Mouse (Mus musculus): ENCODE data around the gene Tulp4. TPM values are rescaled to one million over a fixed set of nuclear protein-coding genes. Genes with fewer than 3 reads are reported as not detected.
"Not testable (repeated sequence)": the region's sequence is repeated elsewhere in the genome, so short reads cannot be mapped to it uniquely, and the experiment has no call there.

Gene Tulp4
- polyA plus RNA-seq, 1 experiment: 45.0 TPM

DNA sequence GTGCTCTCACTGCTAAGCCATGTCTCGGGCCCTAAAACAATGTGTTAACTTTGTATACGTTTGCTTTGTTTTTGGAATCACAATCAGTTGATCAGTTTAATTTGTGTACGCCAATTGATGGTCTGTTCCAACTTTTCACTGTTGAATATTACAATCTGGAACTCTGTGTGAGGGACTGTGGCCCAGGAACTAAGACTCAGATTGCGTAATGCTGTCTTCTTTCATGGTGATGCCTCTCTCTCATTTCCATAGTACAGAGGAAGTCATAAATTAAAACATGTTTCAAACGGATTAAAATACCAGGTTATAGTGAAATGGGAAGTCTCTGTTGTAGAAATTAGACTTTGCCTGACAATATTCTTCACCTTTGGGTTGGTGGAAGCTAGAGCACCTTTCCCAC, 83.0 kb downstream of the Tulp4 start:
- no peak for DNase-seq (ENCODE audit: low read depth)

DNA sequence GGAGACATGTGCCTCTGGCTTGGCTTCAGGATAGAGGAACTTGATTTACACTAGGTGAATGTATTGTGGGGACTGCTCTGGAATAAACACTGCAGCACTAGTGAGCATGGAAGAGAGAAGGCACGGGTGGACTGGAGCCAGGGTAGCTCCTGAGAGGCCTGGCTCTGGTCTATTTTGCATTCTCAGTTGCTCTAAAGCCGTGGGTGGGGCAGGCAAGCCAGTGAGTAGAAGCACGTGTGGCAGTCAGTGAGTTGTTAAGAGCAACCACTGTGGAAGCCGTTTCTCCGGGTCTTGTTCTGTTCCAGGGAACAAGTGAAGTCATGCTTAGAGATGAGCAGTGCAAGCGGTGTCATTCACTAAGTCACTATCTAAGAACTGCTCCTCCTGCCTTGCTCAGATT, 86.0 kb downstream of the Tulp4 start:
- no peak for DNase-seq (ENCODE audit: low read depth)

DNA sequence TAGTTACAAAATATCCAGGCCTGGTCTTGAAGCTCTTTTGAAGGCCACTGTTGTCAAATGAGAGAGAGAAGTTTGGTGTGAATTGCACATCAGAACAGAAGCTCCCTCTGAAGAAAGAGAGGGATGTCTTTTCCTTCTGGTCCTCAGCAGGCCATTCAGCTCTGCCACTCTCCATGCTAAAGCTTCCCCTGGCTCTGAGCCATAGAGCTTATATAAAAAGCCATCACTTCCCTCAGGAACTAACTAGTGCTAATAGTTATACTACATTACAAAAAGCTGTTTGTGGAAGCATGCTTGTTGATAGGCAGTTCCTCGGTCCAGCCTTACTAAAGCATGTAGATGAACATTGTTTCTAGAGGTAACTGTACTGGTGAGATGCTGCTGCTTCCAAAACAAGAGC, 89.2 kb downstream of the Tulp4 start:
- no peak for DNase-seq (ENCODE audit: low read depth)

DNA sequence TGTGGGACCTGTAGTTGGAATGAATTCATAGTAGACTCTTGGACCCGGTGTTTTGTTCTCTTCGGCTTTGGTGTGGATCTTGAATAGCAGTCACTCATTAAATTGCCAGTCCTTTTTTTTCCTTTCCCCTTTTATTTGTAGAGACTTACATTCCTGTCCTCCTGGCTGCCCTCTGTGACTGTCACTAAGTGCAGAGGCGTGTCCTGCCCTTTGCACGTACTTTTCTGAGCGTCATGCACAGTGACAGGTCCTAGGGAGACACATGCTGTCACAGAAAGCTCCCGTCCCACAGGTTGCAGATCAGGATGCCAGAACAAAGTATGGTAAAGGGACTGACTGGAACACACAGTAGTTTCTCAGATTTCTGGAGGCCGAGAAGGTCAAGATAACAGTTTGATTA, 91.3 kb downstream of the Tulp4 start:
- DNase-seq (ENCODE audit: low read depth): no peak

DNA sequence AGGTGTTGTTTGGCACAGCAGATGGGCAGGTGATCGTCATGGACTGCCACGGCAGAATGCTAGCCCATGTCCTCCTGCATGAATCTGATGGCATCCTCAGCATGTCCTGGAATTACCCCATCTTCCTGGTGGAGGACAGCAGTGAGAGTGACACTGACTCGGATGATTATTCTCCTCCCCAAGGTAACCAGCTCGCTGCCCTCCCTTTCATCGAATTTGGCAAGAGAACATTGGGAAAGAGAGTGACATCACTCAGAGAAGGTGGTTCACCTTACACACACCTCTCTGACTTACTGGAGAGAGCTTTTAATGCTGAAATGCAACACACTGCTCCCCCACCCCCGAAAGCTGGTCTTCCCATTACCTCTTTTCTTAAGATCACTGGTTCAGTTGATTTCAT, 92.4 kb downstream of the Tulp4 start:
- DNase-seq (ENCODE audit: low read depth): peak; percentile 42

DNA sequence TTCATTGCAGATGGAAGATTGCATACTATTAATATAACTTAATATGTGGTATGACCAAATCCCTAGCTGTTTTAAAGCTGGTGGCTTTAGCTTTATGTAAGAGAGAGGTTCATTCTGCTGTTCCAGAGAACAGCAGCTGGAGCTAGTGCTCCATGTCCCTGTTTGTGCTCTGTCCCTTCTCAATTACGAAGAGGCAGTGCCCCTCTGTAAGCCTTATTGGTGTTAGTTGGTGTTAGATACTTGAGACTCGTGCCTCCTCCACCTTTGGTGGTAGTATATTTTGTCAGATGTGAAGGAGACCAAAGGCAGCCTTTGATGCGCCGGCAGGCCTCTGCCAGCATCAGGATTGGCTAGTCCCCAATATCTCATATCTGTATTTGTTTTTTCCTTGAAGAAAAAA, 92.9 kb downstream of the Tulp4 start:
- no peak for DNase-seq (ENCODE audit: low read depth)

DNA sequence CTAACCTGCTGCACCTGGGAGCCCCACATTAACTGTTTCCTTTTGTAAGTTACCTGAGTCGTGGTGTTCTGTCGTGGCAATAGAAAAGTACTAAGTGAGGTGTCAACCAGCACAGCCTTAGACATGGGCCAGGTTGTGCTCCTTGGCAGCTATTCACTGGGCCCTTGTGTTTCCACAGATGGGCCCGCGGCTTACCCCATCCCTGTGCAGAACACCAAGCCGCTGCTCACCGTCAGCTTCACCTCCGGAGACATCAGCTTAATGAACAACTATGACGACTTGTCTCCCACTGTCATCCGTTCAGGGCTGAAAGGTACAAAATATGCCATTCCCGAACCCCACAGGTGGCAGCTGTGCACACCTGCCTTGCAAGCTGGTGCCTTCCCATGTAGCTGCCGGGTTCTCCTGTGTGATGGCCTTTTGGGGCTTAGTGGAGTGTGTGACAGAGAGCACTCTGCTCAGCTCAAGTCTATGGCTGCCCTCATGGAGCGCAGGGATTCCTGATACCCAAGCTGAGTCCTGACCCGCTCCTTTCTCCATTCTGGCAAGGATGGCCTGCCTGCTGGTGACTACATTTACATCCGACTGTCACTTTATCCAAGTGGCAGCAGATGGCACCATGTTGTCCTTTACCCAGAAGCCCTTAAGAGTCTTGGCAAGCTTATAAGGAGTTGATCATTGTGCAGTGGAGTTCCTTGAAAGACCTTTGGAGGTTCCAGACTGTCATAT, 95.4 kb downstream of the Tulp4 start:
- DNase-seq (ENCODE audit: low read depth): no peak

DNA sequence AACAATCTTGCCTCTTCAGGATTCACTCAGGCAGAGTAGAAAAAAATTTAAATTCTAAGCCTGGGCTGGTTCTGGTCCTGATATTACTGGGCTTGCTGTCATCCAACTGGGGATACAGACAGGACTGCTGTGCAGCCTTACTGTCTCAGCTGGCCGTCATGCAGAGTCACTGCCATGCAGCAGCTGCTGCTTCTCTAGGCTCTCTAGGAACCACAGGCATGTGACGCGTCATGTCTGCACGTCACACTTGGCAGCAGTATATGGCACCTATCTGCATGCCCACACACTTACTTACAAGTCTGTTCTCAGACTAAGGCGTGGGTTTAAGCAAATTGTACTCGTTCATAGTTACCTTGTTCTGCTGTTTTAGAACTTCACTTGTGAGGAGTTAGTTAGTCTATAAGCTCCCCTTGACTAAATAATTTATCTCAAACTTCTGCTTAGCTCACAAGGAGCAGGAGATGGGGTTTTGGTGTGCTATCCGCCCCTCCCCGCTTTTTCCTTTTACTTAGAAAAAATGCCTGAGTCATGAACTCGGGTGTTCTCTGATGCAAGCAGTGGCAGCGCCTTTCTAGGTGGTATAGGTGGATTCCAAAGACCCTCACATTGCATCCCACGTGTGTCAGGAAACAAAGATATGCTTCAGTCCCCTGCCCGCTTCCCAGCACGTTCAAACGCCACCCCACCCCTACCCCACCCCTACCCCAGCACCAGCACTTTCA, 96.3 kb downstream of the Tulp4 start:
- DNase-seq (ENCODE audit: low read depth): no peak

DNA sequence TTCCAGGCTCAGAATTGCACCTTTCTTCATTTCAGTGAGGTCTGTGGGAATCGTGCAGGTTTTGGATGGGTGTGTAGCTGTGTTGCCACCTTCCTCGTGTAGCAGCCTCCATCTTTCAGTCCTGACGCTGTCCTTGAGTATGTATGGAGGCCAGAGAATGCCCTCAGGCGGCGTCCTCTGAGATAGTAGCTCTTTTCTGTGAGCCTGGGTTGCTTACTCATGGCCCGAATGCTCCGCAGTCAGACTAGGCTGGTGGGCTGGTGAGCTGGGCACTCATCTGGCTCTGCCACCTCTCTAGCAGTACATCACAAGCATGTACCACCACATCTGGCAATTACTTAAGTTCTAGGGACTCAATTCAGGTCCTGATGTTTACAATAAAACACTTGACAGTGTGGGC, 96.9 kb downstream of the Tulp4 start:
- no peak for DNase-seq (ENCODE audit: low read depth)

DNA sequence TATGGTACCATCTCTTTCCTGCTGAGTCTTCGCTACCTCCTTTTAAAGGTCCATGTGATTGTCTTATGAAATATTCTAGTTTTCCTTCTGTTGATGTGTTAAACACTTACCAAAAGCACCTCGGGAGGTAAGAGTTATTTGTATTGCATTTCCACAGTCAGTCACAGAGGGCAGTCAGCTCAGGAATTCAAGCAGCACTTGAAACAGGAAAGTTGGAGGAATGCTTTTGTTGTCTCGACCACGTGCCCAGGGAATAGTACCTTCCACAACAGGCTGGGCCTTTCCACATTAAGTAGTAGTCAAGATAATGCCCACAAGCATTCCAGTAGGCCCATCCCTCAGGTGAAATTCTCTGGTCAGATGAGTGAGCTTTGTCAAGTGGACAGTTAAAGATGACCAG, 97.6 kb downstream of the Tulp4 start:
- DNase-seq (ENCODE audit: low read depth): no peak

DNA sequence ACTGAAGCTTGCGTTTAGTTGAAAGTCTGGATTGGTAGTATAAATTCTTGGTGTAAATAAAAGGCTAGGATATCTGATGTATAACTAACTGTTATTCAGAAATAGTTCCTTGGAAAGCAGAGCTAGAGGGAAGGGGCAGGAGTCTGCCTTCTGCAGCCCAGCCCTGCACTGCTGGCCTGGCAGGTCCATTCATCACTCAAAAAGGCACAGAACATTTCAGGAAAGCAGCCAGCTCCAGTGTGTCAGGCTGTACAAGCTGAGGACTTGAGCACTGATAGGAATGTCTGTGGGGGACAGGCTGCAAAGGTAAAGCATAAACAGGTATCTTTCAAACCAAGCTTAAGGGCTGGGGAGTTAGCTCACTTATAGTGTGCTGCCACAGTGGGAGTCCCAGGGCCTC, 105.5 kb downstream of the Tulp4 start:
- no peak for DNase-seq (ENCODE audit: low read depth)

DNA sequence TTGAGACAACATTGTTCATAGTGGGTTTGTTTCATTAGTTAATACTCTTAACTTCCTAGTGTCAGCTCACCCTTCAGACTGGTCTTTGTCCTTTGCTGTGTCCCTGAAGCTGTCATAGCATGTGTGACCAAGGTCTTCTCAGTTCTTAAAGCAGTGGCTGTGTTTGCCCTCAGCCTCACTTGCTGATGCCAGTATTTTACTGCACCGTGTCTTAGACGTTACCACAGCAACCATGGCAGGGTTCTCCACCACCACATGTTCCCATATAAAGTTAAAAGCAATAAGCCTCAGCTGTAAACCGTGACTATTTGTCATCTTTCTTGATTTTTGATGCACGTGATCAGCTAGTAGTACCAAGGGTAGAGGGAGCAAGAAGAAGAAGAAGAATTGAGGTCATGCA, 109.4 kb downstream of the Tulp4 start:
- DNase-seq (ENCODE audit: low read depth): no peak

DNA sequence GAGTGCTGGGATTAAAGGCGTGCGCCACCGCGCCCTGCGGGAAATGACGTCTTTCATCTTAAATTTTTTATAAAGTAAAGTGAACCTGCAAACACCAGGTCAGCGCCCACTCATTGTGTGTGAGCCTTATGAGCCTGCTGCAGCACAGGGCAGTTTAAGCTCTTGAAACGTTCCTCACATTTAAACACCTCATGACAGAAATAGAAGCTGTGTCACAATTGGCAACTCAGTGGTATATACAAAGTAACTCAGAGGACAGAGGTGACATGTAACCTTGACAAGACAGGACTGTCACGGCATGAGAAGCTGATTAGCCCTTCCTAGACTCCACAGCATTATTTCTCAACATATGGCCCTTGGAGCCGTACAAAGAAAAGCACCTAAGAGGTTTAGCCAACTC, 110.3 kb downstream of the Tulp4 start:
- DNase-seq (ENCODE audit: low read depth): no peak

DNA sequence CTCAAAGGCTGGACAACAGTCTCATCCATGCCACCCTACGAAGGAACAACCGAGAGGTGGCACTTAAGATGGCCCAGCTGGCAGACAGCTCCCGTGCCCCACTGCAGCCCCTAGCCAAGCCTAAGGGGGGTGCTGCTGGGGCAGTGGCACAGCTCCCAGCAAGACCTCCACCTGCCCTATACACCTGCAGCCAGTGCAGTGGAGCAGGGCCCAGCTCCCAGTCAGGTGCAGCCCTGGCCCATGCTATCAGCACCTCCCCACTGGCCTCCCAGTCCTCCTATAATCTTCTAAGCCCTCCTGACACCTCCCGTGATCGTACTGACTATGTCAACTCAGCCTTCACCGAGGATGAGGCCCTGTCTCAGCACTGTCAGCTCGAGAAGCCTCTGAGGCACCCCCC, 126.4 kb downstream of the Tulp4 start:
- not testable (repeated sequence) for DNase-seq (ENCODE audit: low read depth)

DNA sequence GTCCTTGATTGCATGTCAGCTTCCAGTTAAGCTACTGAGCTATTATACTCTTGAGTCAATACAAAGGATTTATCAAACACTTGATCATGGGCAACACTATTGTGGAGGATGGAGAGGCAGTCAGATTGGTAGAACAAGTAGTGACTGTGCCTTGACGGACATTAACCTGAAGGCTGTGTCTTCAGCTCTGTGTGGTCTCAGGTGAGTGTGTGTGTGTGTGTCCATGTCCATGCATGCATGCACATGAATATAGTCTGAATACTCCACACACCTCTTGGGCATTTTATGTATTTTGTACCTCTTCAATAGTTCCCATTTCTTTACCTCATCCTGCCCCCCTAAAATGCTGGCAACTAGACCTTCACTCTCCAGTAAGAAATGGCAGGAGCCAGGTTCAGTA, 145.1 kb downstream of the Tulp4 start:
- DNase-seq (ENCODE audit: low read depth): not testable (repeated sequence)

DNA sequence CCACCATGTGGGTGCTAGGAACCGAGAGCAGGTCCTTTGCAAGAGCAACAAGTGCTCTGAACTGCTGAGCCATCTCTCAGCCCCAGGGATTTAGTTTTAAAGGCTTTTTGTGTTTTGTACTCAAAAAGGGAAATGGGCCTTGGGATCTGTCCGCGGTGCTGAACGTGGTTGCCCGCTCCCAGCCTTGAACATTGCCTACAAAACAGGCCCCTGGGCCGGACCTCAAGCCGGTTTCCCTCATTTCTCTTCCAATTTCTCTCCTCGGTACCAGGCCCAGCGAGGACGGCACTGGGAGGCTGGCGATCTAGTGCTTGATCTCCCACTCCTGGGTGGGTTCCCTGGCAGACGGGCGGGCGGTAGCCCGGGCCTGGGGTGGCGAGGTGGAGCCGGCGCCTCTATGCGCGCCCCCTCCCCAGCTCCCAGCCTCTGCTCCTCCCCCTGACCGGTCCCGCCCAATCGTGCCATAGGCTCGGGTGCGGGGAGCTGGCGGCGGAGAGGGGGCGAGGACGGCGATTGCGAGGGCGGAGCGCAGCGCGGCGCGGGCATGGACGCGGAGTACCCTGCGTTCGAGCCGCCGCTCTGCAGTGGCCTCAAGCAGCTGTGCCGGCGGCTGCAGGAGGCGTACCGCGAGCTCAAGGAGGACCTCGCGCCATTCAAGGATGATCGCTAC, 150.3 kb downstream of the Tulp4 start, which contains the start of gene Tmem181a:
Gene Tmem181a (plus strand): TSS at position 461 of the 670 bp plus-strand sequence.
- not testable (repeated sequence) for DNase-seq (ENCODE audit: low read depth)

DNA sequence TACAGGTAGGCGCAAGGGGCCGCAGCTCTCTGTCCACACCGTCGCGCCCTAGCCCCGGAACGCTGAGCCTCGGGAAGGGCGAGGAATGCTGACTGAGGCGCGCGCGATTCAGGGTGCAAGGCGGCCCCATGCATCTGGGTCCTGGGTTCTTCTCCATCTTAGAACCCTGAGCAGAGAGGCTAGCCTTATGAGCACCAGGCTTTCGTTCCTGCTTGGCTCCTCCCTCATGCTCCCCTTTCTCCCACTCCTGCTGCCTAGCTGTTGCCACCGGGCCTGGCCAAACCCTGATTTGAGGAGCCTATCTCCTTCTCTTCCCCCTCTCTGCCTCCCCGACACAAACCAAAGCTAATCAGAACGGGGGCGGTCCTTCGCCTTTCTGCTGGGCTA, 150.8 kb downstream of the Tulp4 start:
- DNase-seq (ENCODE audit: low read depth): not testable (repeated sequence)

DNA sequence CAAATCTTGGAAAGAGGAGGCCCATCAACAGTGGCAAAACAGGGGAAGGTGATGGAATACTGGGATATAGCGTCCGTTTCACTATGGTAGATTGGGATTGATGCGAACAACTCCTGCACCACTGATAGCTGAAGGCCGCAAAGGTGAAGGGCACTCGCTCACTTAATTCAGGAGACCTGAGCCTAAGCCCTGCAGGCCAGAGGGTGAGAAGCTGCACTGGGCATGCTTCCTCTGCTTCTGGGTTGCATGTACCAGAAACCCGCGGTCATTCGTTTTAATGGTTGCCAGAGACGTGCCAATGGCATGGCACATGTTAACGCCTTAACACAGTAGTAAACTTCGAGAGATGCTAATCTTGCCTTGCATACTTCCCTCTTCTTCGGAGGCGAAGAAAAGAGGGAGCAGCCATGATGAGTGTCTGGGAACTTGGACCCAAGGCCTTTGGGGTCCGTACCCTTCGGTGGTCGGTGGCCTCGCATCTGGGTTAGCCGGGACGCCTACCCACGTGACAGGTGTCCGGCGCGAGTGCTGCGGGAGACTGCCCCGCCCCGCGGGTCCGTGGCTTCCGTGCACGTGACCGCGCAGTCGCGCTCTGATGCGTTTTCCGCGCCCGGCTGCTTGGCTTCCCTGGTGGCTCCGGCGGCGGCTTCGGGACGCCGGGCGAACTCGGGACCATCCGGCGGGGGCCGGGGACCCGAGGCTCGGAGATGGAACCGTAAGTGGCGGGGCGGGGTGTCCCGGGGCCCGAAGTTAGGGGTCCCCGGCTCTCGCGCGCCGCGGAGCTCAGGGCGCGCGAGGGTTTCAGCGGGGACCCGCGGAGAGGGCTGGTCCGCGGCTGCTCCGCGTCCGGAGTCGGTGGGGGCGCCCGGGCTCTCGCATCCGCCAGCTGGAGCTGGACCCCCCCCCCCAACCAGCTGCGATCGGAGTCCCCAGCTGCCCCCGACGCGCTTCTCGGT, 163.9 kb downstream of the Tulp4 start:
- DNase-seq (ENCODE audit: low read depth): not testable (repeated sequence)

DNA sequence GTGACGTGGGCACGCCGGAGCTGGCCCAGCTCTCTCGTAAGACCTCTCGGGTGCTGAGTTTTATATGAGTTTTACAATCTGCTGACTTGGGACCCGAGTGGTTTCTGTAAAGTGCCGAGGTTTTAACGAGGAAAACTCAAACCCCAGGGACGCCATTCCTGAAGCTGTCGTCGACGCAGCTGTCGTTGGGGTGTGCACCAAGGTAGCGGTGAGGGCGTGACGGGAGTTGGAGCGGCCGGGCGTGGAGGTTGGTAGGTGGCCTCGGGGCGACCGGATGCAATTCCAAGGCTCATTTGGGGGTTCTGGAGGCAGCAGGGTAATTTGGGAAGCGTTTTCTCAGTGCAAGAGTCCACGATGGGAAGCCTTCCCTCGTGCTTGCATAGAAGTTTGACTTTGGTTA, 164.6 kb downstream of the Tulp4 start:
- not testable (repeated sequence) for DNase-seq (ENCODE audit: low read depth)

DNA sequence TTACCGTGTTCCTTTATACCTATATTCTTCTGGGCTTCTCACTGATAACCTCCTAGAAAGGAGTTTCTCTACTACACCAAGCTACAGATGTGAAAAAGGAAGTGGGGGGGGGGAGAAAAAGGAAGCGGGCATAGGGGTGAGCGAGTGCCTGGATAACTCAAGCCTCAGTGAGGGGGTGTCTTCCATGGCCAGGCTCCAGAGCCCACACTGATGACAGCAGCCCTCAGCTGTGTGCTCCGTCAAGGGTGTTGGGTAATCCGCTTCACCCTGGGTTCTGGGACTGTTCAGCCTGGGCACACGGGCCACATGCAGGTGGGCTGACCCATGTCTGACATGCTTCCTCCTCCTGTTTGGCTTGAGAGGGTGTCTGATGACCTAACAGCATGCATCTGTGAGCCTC, 165.7 kb downstream of the Tulp4 start:
- DNase-seq (ENCODE audit: low read depth): not testable (repeated sequence)

DNA sequence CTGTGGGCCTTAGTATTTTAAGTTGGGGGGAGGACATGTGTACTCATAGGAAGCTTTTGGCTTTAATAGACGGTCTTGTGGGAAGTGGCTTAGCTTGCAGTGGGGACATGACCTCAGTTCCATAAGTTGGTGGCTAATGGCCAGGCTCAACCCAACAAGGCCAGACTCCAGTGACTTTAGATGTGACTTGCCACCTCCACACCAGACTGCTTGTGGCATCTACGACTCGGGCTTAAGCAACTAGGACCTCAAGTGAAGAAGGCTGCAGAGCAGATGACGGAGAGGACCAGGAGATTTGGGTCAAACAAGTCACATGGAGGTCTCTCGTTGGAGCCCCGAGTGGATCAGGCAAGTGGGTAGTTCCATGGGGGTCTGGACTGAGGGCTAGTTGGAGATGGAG, 168.5 kb downstream of the Tulp4 start:
- not testable (repeated sequence) for DNase-seq (ENCODE audit: low read depth)

DNA sequence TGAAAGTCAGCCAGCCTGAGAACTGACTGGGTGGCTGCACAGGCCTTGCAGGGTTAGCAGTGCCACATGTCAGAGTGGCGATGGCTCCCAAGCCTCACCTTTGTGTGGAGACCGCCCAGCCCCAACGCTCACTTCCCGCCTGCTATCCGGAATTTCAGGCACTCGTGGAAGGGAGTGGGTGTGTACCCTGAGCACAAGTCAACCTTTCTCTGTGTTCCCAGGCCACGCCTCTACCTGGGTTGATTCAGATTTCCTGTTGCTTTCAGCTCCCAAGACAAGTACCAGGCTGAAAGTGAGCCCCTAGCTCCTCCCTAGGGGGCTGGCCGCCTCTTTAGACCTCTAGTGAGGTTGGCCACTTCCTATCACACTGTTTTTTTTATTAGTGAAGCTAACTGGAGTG, 173.0 kb downstream of the Tulp4 start:
- DNase-seq (ENCODE audit: low read depth): not testable (repeated sequence)
